Mouse (Mus musculus) cerebellum, adult 2 months (tissue): Measurements from ENCODE around the gene Grb10.

Source experiments
- CTCF ChIP-seq: fragments of 200-500 bp; IDR thresholded peaks from 2 replicates; pipeline ENCODE4 v1.5.1; 2011; ENCODE audit warnings: low read depth, mild to moderate bottlenecking, control low read depth, low read length, moderate library complexity, borderline replicate concordance; ENCODE audit not compliant: insufficient read depth
- POLR2A ChIP-seq: fragments of 200-500 bp; IDR thresholded peaks from 2 replicates; pipeline ENCODE4 v1.6.1; 2011; ENCODE audit warnings: low read length, control low read depth, borderline replicate concordance; ENCODE audit not compliant: insufficient read depth

DNA sequence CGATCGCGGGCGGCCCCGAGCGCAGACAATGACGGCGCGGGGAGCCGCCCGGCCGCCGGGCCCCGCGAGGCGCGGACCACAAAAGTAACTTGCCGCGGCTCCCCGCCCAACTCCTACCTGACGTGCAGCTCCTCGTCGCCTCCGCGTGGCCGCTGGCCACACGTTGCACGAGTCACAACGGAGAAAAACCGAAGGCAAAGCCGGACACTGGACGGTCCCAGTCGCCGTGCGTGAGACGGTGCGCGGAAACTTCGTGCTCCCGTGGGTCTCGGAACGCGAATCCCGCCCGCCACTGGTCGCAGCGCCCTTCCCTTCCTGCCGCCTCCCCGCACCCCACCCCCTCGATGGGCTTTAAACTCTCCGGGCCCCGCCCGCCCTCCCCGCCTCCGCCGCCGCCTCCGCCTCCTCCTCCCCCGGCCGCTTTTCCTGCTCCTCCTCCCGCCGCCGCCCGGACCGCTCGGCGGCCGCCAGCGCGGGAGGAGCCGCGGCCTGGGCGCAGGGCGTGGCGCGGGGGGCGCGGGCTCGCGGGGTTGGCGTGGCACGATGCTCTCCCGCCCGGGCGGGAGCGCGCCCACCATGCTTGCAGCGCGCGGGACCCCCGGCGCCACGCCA, 1.3 kb downstream of the Grb10 start:
- TF ChIP-seq POLR2A (no peak), CTCF (no peak)
